Mouse (Mus musculus) kidney, postnatal 4 days (tissue): ENCODE results near the gene Lrrc42.

Source experiments
- DNase-seq, 2 experiments: peaks; one replicate each; pipeline ENCODE4 v3.0.0; 2021; ENCODE audit warnings: mixed read lengths in 2 of 2

Lrrc42 gene

DNA sequence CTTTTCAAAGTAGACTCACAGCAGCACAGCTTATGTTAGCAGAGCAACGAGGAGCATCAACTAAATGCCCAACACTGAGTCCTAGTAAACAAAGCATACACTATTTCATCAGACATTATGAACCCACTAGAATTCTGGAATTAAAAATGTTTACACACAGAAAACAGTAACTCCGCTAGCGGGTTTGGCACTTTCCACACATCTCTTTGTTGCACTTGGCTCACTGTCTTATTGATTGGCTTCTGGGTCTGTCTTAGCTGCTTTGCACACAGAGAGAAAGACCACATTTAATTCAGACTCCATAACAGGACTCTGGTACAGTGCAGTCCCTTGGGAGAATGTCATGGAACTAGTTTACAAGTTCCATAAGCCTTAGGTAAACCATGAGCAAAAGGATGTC lies 5.3 kb downstream of the Lrrc42 start:
- no peak for DNase-seq

DNA sequence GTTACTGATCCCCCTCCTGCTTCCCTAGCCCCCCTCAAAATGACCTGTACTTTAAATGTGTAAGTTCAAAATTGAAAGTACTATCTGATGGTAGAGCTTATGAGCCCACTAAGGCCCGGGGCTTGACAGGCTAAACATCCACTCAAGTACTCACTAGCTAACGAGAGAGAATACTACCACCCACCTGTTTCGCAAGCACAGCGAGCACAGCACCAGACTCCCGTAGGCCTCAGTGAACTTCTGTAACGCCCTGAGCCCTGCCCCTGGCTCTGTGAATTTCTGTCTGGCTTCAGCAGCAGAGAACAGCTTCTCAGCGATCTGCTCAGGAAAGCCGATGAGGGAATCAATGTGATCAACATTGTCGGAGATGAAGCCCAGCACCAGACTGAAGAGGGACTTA lies 6.2 kb downstream of the Lrrc42 start:
- DNase-seq, result no peak

DNA sequence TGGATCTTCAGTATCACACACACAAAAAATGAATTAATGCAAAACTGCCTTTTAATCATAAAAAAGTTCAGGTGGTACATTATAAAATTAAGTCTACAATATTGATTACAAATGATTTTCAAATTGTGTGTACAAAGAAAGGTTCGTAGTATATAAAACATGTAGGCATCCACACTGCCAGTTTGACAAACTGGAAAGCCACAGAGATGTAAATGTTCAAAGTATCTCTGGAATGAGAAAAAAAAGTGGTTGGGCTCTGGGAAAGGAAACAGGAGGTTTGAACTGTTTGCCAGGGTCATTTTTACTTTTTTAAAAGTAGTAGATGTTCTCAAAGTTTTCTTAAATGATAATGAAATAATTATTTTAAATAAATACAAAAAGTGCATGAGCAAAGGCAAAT lies 7.3 kb downstream of the Lrrc42 start:
- DNase-seq, result no peak

DNA sequence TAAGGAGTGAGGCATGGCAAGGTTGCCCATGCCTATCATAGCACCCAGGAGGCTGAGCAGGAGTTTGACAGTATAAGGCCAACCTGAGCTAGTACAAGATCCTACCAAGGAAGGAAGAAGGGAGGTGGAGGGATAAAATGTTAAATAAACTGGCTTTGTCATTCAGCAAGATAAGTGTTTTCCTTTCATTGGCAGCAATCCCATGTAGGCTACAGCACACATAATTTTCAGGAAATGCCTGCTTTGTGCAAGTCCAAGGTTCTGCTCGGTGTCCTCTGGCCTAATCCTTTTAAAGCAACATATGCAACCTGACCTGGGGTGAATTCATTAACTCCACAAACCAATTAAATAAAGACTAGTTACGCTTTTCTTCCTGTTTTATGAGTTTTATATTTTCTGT lies 8.0 kb downstream of the Lrrc42 start:
- peak in 1 of 2 experiments; percentile 14 for DNase-seq

DNA sequence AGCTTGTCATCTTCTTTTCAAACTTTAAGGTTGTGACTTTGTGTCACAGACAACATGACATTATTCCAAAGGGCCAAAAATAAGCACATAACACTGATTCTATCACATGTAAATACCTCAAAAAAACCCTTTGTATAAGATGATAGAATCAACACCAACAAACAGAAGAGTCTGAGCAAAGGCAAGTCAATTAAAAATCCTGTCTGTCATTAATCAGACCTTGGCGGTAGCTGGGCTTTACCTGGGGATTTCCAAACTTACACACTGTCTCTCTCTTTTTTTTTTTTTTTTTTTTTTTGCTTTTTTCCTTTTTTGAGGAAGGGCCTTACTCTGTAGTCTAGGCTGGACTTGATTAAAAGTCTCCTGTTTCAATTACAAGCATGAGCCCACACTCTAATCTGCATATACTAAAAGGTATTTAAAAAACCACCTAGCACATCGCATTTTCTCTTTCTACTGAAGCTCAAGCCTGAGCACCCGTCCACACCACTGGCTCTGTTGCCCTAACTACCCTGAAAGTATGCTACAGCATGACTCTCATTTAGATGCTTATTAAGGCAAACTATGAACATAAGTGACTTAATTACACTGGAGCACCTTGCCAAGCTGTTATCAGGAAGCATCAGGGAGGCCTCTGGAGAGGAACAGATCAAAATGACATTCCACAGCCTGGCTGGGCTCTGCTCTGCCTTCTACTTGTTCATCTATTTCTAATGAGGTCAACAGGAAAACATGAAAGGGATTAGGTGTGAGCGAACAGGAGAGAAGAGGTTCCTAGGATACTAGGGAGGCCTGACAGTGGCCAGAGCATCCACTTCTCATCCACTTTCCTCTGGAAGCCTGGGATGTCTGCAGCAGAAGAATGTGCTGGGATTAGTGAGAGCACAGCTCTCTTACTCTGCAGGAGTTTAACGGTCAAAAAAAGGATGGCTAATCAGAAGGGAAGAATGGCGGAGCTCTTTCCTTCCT lies 9.7 kb downstream of the Lrrc42 start:
- DNase-seq, result peak in 1 of 2 experiments; percentile 12

DNA sequence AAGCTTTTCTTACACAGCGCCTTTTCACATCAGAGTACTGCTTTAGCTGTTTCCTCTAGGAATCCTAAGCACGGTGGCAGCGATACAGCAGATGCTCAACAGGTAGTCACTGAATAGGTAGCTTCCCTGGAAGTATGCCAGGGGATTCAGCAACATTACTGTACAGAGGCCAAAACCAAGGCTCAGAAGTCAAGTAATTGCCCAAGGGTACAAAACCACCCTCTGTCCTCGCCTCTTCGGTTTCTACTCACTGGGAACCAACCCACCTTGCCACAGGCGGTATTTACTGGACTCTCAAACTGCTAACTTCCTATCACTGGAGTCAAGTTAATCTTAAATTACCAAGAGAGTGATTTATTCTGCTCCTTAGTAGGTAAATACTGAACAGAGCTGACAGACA lies 13.1 kb downstream of the Lrrc42 start:
- DNase-seq, result no peak

DNA sequence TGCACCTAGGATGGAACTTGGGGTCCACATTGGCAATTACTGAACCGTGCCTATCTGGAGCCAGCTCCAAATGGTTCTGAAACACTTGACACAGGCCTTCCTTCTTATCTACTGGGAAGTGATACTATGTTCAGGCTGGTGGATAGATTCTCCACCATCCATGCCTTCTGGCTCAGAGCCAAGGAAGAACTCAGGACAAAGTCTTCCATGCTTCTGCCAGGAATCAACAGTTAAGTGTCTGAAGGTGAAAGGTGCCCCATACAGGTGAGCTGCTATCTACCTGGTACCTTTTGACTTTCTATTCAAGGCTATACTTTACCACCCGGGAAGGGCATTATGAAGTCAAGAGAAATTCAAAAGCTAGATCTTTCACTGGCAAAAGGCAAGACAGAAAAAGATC lies 15.1 kb downstream of the Lrrc42 start:
- no peak for DNase-seq

DNA sequence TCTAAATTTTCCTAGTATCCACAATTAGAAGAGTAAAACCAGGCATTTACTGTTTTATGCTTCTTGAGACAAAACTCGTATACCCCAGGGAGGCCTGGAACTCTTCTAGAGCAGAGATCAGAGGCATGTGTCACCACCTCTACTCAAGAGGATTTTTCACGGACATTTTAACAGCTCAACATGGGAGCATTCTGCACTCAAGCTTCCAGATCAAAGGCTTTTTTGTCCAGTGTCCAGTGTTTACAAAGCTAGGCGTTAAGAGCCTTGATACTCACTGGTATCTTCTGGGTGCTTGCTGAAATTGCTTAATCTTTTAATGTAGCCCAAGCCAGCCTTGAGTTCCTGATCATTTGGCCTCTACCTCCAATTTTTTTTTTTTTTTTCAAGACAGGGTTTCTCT lies 21.1 kb downstream of the Lrrc42 start:
- no peak for DNase-seq

DNA sequence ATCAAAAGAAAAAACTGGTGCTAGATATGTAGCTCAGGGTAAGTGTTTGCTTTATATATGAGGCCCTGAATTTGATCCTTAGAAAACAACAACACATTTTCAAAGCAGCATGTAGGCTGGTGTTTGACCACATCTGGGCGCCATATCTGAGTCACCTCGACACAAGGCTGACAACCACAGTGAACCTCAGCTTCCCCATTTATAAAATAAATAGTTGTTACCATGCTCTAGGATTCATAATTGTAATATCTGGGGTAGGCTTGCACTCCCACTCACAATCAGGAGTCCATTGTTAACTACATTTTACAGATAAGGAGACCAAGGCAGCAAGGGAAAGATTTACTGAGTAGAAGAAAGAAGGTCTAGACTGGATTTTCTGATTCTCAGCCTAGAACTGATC lies 27.0 kb downstream of the Lrrc42 start:
- DNase-seq, result no peak

DNA sequence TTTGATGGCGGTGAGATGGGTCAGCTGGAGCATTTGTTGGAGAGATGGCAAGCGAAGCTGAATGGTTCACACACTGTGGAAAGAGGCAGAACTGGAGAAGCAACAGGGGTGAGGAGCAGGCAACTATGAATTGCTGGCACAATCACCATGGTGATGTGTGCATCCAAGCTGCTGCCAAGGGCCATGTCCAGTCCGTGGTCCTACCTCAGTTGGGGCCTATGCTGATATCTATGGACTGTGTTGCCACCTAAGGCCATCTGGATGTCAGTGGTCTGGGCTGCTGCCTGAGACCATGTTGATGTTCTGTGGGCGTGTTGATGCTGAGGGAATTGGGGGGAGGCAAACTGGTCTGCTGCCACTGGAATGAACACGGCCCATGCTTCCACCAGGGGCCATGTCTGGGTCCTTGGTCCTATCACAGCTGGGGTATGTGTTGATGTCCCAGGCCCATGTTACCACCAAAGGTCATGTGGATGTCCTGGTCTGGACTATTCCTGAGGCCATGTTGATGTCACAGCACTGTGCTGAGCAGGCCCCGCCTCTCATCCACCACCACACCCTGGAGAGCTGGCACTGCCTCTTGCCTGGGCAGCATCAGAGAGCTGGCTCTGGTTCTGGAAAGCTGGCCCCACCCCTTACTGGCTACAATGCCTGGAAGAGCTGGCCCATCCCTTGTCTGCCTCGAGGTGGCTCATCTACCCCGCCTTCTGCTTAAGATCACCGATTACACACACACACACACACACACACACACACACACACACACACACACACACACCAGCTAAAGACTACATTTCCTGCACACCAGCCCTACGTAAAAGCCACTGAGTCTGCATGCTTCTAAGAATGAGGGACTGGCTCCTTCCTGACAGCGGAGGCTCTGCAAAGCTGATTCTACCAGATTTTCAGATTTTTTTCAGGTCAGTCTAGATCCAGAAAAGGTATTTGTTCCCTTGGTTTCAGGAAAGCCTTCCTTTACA lies 29.8 kb downstream of the Lrrc42 start:
- DNase-seq, result peak in 1 of 2 experiments; percentile 21

DNA sequence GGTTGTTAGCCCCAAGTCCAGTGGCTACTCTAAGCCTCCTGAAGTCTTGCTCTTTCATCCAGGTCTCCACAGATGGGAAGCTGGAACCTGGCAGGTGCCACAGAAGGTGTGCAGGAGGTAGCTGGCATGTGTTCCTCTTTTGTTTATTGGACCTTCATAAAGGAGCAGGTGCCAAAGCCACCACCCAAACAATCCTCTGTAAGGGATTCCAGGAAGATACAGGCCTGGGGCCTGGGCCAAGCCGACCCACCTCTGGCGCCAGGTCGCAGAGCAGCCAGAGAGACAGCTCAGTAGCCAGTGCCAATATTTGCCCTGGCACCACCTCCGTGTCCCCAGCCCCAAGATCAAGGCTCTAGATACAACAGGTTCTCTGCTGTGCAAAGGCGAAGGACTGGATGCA lies 31.8 kb downstream of the Lrrc42 start:
- DNase-seq, result no peak

DNA sequence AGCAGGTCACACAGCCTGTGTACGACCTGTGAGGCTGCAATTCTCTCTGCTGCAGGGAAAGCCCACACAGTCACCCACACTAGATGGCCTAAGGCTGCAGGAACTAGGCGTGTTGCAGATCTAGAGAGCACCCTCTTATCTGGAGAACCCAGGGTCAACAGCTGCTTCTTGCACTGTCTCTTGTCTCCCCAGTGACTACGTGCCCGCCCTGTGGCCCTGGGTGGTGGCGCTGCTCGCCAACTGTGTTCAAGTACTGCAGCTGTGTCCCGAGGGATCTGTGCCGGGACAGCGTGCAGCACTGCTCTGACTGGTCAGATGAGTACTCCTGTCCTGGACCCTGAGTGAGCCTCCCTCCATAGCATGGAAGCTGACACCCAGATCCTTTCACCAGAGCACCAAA lies 35.8 kb downstream of the Lrrc42 start:
- no peak for DNase-seq

DNA sequence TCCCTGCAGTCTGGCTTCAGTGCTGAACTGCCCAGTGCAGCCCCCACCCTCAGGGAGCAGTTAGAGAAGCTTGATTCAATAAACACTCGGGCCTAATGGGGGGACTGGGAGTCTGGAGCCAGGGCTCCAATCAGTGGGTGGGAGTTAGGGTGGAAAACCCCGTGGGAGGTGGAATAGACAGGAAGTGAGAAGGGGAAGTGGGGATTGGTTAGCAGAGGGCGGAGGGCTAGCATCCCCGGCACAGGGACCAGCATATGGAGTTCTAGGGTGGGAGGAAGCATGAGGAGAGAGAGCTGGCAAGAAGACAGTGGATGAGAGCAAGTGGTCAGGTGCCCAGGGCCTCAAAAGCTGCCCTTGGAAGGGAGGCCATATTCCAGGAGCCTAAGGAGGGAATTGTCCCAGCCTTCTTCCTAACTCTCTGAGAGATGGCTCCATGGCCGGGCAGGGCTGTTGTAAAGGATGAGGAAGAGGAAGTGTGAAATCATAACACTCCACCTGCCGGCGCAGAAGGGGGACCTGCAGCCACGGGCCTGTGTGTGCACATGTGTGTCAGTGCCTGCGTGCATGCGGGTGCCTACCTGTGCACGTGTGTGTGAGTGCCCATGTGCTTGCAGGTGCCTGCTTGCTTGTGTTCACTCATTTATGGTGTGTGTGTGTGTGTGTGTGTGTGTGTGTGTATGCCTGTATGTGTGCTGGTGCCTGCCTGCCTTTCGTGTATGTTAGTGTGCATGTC lies 39.9 kb downstream of the Lrrc42 start:
- DNase-seq, result no peak

DNA sequence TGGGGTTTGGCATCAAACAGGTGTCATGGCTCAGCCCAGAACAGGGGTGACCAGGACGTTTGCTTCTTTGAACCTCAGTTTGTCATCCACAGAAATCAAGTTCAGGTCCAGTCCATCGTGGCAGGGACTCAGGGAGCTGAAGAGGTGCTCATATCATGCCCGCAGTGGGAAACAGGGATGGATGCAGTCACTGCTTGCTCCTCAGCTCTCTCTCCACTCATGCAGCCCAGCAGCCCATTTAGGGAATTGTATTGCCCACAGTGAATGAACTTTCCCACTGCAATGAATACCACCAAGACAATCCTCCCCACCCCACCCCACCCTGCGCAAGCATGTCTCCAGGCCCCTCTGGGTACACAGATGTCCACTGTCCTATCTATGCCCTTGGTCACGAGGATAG lies 41.4 kb downstream of the Lrrc42 start:
- no peak for DNase-seq

DNA sequence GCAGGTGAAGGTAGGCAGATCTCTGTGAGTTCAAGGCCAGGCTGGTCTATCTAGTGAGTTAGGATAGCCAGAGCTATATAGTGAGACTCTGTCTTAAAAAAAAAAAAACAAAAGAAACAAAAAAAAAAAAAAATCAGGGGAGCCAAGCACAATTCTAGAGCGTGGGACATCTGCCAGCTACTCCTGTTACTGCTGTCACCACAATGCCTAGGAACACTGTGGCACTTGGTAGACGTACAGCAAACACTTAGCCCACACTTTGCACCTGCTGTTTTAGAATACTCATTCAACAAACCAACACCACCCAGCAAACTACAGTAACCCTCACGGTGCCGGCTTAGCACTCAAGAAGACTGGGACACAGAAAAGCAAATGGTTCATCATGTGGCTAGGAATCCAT lies 41.9 kb downstream of the Lrrc42 start:
- DNase-seq, result no peak

DNA sequence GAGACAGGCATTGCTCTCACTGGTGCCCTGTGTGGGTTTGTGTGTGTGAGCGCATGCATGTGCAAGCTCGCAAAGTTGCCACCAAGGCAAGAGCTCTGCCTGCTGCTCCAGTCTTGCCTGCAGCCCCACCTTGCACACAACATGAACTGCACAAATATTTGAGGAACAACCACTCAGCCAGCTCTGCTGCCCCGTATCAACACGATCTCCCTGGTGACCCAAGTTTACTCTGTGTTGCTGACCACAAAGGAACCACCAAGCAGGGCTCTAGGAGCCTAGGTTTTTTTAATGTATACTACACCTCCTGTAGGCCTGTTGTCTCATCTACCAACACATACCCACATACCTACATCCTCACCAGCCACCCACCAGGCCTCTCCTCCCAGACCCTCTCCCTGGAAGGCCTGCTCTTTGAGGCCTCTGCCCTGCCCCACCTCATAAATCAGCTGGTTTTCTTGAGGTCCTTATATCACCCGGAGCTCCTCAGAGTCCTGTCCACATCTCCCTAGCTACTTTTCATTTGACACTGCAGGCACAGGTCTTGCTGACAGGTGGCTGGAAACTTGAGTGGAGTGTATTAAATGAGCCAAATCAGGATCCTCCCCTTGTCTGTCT lies 42.7 kb downstream of the Lrrc42 start:
- DNase-seq, result no peak

DNA sequence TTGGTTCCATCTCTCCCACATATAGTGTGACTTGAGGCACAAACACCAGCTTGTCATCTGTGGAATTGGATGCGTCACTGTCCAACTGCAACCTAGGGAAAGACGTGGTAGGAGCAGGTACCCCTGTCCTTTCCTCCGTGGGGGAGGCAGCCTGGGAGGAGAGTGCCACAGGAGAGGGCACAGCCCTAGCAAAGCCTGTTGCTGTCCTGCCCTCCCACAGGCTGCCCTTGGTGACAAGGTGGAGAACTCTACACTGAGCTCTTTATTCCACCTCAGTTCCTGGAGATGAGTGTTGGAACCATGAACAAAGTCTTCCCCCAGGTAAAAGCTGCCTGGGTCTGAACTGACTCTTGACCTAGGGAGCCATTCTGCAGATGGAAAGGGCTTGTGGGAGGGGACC lies 44.5 kb downstream of the Lrrc42 start, which contains the start of gene Ldlrad1:
Gene Ldlrad1, plus strand, starts transcription at position 301 of the 400 bp plus-strand sequence.
- no peak for DNase-seq

DNA sequence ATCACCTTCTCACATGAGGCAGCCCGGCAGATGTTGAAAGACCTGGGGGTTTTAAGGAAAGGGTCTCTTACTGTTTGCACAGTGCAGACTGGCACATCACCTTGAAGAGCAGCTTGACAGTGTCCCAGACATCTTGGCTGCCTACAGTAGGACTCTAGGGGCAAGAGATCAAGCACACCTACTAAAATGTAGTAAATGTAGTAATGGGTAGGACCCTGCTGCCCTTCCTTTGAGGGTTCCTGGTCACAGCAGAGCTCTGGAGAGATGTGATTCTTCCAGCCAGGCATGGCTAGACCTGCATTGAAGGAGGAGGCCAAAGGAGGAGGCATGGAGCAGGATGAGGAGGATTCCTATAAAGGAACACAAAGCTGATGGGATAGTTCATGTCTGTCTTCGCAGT lies 46.3 kb downstream of the Lrrc42 start:
- no peak for DNase-seq

DNA sequence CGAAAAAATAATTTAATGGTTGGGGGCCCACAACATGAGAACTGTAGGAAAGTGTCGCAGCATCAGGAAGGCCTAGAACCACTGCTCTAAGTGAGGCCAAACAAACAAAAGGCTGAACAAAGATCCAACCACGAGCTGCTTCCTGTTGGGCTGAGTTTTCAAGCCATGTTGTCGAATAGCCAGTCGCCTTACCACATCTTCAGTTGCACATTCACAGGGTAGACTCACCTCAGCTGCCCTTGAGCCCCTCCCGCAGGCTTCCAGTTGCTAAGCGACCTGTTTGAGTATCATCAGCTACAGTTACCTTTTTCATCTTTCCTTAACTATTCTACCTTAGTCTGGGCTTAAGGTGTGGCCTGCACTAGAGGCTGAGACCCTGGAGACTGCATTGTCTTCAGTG lies 50.3 kb downstream of the Lrrc42 start:
- DNase-seq, result no peak

DNA sequence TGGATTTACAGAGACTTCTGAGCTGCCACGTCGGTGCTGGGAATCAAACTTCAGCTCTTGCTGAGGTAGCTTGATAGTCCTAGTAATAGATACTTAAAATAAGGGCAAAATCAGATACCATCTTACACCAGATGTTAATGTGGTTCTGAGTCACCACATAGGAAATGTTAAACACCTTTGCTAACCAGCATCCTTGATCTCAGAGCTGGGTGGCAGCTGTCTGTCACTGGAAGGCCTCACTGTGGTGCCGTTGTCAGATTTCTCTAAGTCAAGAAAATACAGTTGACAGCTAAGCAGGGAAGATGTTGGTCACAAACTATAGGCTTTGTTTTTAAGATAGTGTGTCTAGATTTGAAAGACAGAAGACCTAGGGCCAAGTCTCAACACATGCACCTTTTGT lies 51.6 kb downstream of the Lrrc42 start:
- DNase-seq, result no peak

DNA sequence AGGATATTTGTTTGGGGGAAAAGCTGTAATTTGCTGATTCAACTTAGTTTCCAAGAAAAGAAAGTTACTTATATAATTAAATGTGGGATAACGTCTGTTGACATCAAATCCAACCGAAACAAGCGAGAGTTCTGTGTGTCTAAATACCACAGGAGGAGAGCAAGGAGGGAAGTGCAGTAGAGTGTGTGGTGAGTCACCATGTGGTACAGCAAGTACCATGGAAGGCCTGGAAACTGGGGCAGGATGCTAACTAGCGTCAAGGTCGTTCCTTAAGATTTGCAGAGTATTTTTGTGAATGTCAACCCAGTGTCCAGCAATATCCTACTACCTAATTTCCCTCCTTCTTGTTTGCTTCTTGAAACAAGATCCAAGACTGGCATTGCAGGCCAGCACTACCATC lies 55.3 kb downstream of the Lrrc42 start:
- no peak for DNase-seq

DNA sequence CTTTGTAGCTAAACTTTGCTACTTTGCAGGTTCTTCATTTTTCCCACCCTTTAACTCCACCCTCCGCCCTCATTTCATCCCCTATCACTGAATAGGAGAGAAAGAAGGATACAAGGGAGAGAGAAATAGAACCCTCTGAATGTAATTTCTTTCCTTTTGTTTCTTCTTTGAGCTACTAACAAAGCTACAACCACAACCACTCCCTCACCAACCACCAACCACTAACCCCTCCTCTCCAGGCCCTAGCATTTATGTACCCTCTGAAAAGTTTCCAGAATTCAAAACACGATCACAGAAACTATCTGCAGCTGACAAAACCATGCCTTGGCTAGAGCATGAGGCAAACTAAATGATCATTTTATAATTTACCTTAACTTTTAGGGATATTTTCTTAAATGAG lies 56.9 kb downstream of the Lrrc42 start:
- DNase-seq, result no peak
